Mouse (Mus musculus): ENCODE measurements at regions not wholly inside any gene's neighbourhood (a gene's known extent, or its start where the extent isn't known, plus 50 kb on each side); places are given as distances from the start of the nearest gene placed in this dataset.

GRCm38 (mm10) chr17:68057264-68057663 lies 53.3 kb upstream of the Arhgap28 start:
- DNase-seq (ENCODE audit: low read depth, low spot score): no peak

GRCm38 (mm10) chr17:68060455-68060854 lies 56.5 kb upstream of the Arhgap28 start:
- no peak for DNase-seq (ENCODE audit: low read depth, low spot score)

DNA sequence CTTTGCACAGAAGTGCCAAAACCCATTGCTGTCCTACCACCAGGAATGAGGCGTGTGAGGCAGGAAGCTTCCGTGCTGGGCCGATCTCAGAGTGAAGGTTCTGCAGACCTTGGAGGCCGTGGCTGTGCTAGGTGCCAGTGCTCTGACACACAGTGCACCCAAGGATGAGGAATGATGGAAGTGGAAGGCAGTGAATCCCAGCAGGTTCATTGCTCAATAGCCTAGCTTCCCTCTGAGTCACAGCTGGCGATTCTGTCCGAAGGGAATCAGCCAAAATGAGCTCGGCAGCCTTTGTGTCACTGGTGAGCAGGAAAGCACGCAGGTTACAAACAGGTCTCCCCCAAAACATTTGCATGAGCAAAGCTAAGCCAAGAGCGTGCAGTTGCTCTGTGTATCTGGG lies 61.8 kb upstream of the Arhgap28 start:
- DNase-seq (ENCODE audit: low read depth, low spot score): no peak

GRCm38 (mm10) chr17:68066204-68066603 lies 62.3 kb upstream of the Arhgap28 start:
- DNase-seq (ENCODE audit: low read depth, low spot score): no peak

- no peak for DNase-seq (ENCODE audit: low read depth, low spot score)
These were observed 65.1 kb upstream of the Arhgap28 start for GRCm38 (mm10) chr17:68069008-68069407.

DNA sequence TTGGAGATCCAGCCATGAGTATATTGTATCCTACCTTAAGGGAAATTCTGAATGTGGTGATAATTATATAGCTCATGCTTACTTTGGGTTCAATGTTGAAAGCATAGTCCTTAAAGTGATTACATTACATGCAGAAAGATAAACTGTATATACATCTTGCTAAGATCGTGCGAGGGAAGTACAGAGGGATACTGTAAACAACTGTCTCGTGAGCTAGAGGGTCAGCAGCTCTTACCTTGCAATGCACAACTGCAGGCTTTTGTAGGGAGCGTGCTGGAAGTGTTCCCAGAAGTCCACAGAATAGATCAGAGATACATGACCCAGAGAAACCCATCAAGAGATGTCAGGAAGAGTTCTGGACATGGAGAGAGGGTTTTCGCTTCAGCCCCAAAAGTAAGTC lies 65.6 kb upstream of the Arhgap28 start:
- DNase-seq (ENCODE audit: low read depth, low spot score): no peak

DNA sequence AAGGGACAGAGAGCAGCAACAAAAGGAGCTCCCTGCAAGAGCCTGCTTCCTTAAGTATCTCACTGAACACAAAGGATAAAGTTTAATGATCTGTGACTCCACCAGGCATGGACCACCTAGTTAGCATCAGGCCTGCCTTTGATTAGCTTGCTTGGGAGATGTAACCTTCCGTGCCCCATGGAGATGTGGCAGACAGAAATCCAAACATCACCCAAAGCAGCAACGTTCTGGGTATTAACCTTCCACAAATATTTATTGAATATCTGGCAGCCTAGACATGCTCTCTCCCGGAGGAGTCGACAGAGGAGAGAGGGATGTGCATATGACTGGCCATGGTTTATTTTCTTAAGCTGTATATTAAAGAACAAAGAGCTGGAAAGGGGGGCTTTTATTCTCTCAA lies 67.6 kb upstream of the Arhgap28 start:
- DNase-seq (ENCODE audit: low read depth, low spot score): no peak

GRCm38 (mm10) chr17:68075712-68076111 lies 71.8 kb upstream of the Arhgap28 start:
- no peak for DNase-seq (ENCODE audit: low read depth, low spot score)

DNA sequence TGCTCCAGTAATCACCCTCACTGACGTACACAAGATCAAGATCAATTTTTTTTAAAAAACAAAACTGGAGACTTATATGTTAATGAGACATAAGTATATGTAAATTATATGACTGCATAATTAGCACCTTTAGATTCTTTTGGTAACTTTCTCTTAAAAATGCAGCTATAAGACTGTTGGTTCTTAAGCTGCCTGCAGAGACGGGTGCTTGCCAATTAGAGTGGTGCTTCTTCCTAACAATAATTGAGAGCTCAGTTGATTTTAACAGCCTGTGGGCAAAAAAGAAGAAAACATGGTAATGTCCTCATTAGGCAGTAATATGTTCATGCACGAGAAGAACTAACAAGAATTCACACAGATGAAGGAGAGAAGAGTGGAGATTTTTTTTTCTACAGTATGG lies 74.8 kb upstream of the Arhgap28 start:
- no peak for DNase-seq (ENCODE audit: low read depth, low spot score)

DNA sequence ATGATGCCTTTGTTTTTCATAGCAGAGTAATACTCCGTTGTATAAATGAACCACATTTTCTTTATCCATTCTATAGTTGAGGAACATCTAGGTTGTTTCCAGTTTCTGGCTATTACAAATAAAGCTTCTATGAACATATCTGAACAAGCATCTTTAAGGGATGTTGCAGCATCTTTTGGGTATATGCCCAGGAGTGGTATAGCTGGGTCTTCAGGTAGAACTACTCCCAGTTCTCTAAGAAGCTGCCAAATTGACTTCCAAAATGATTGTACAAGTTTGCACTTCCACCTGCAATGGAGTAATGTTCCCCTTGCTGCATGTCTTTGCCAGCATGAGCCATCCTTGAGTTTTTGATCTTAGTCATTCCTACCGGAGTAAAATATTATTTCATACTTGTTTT lies 80.5 kb upstream of the Arhgap28 start:
- DNase-seq (ENCODE audit: low read depth, low spot score): no peak

DNA sequence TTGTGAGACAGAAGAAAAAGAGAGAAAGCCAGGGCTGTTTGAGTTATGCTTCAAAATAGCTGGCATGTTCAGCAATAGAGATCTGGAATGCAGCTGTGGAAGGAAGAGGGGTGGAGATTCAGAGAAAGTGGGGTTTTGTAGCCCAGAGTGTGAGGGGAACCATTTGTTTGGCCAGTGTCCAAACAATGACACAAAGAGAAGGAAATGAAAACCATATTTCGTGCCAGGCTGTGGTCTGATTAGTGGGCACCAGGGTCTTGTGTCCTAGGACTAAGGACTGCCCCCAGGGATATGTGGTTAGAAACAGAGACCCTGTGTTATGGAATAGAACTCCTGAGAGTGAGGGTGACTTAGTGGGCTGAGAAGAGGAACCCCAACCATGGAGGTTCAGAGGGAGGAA lies 83.2 kb upstream of the Arhgap28 start:
- DNase-seq (ENCODE audit: low read depth, low spot score): no peak

- no peak for DNase-seq (ENCODE audit: low read depth, low spot score)
These were observed 85.3 kb upstream of the Arhgap28 start for GRCm38 (mm10) chr17:68089179-68089578.

DNA sequence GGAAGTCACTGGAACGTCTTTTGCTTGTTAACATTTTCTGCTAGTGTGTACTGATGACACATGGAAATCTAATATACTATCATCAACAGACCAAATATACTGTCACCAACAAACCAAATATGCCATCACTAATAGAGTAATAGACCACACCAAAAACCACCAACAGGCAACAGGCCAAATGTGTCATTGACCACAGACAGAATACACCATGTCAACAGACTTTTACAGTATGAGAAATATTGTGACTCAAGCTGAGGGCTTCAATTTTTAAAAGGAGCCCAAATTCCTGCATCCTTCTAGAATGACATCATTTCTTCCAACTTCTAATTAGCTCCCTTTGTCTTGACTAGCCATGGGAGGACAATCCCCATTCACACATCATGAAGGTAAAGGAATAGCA lies 85.9 kb upstream of the Arhgap28 start:
- no peak for DNase-seq (ENCODE audit: low read depth, low spot score)

DNA sequence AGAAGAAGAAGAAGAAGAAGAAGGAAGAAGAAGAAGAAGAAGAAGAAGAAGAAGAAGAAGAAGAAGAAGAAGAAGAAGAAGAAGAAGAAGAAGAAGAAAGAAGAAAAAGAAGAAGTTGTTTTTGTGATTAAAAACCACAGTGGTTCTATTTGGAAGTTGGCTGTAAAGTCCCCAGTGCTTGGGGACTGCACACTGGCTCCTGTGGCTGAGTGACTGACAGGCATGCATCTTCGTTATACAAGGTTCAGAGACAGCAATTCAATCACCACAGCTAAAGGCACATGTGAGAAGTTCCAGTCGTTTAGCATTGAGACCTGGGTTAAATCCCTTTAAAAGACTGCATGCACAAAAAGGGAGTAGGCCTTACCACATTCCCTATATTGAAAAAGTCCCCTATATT lies 93.1 kb upstream of the Arhgap28 start:
- DNase-seq (ENCODE audit: low read depth, low spot score): no peak

GRCm38 (mm10) chr17:68097436-68097835 lies 93.5 kb upstream of the Arhgap28 start:
- no peak for DNase-seq (ENCODE audit: low read depth, low spot score)

- no peak for DNase-seq (ENCODE audit: low read depth, low spot score)
These were observed 96.2 kb upstream of the Arhgap28 start for GRCm38 (mm10) chr17:68100093-68100492.

DNA sequence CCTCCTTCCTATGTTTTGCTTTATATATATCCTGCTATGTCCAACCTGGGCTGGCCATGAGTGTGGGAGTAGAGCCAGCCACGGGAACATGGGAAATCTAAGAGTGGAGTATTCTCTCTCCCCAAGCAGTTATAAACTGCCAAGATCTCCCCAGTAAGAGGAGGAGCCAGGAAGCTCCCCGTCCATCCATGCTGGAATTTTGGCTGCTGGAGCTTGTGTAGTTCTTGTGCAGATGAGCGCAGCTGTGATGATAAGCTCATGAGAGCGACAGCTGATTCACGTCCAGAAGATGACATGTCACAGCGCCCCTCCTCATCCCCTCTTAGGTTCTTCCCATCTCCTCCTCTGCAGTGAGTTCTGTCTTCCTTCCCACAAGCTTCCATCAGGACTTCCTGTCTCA lies 99.4 kb upstream of the Arhgap28 start:
- DNase-seq (ENCODE audit: low read depth, low spot score): no peak

- DNase-seq (ENCODE audit: low read depth, low spot score): no peak
These were observed 102.4 kb upstream of the Arhgap28 start for GRCm38 (mm10) chr17:68106366-68106765.

DNA sequence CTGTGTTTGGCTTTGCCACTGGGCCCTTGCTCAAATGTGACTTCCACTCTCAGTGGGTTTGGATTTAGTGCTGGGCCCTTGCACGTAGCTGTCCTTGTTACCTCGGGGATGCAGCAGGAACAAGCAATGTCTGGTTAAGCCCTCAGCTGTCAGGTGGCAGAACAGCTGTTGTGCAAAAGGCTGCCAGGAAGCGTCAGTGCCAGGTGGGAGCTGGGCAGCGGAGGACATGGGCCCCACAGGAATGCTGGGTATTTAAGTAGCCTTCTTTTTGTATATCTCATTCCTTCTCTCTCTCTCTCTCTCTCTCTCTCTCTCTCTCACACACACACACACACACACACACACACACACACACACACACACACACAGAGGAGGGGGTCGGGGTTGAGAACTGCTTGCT lies 104.0 kb upstream of the Arhgap28 start:
- DNase-seq (ENCODE audit: low read depth, low spot score): no peak

GRCm38 (mm10) chr17:68111834-68112473 lies 108.0 kb upstream of the Arhgap28 start:
- DNase-seq (ENCODE audit: low read depth, low spot score): no peak

GRCm38 (mm10) chr17:68112763-68113330 lies 108.9 kb upstream of the Arhgap28 start:
- DNase-seq (ENCODE audit: low read depth, low spot score): no peak

DNA sequence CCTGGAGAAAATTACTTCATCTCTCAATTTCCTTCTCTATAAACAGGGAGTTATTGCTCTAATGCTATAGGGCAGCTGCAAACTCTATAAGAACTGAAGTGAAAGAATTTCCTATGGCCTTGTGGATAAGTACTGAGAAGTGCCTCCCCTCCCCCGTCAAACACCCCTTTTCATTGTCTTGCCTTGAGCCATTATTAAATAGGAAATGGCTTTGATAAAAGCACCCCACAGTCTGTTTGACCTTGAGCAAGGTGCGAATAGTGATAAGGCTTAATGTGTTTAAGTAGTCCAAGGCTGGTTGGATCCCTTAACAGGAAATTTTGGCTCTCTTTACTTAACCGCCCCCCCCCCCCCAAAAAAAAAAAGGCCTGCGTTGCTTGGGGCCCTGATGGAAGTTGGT lies 111.7 kb upstream of the Arhgap28 start:
- no peak for DNase-seq (ENCODE audit: low read depth, low spot score)

GRCm38 (mm10) chr17:68119055-68119698 lies 115.3 kb upstream of the Arhgap28 start:
- no peak for DNase-seq (ENCODE audit: low read depth, low spot score)

Measured in ZHBTc4 (cell line).